Mouse (Mus musculus): ENCODE data around the gene Mitf.

- no peak for TF ChIP-seq CTCF (IDR thresholded peaks at IDR 0.05; ENCODE audit: borderline replicate concordance, insufficient read depth, low read depth, low read length)
- no peak for TF ChIP-seq POLR2A (IDR thresholded peaks at IDR 0.05; ENCODE audit: borderline replicate concordance, insufficient read depth, low read length)
Observed at GRCm38 (mm10) chr6:97916386-97916903, 109.6 kb downstream of the Mitf start.

Measured in cerebellum, adult 2 months (tissue).